Mouse (Mus musculus) adrenal gland, postnatal 0 days (tissue): ENCODE measurements around the gene Ilf3. TPM values are rescaled to one million over a fixed set of nuclear protein-coding genes. Genes with fewer than 3 reads are reported as not detected.

Source experiments
- polyA plus RNA-seq: library from polyadenylated mRNA; unstranded; fragments of >200 nt; fragmentation: Nextera tagmentation; extraction: Ambion mirVana; gene quantifications from 2 replicates; pipeline ENCODE4 v1.2.1, GENCODE M21; 2015

The Ilf3 gene
- polyA plus RNA-seq: 60.5 and 74.0 TPM in 2 replicates

DNA sequence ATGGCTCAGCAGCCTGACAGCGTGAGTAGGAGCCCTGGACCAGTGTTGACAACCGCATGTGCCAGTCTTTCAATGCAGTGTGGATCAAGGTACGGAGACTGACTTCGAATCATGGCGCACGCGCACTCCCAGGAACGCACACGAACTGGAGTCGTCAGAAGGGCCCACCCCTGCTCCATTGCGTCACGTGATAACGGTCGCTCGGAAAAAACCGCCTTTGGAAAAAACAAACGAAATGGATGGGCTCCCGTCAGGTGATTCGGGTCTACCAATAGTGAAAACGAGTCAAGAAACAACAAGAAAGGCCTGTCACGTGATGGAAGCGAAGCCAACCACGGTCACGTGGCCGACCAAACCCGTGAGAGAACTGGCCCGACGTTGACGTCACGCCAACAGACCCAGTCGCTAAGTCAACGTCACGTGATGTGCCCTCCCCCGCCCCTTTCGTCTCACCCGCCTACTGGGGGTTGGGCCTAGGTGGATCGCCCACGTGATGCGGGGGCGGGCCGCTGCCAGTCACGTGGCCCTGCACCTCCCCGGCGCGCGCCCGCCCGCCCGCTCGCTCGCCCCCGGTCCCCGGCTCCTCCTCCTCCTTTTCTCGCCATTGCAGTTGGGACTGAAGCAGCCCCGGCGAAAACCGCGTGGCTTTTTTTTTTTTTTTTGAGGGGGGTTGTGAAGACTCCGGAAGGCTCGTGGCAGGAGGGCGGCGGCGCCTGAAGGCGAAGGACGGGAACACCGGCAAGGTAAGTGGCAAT is at the start of gene Ilf3:
Gene Ilf3 (plus strand): TSS at position 515 of the 755 bp plus-strand sequence.

DNA sequence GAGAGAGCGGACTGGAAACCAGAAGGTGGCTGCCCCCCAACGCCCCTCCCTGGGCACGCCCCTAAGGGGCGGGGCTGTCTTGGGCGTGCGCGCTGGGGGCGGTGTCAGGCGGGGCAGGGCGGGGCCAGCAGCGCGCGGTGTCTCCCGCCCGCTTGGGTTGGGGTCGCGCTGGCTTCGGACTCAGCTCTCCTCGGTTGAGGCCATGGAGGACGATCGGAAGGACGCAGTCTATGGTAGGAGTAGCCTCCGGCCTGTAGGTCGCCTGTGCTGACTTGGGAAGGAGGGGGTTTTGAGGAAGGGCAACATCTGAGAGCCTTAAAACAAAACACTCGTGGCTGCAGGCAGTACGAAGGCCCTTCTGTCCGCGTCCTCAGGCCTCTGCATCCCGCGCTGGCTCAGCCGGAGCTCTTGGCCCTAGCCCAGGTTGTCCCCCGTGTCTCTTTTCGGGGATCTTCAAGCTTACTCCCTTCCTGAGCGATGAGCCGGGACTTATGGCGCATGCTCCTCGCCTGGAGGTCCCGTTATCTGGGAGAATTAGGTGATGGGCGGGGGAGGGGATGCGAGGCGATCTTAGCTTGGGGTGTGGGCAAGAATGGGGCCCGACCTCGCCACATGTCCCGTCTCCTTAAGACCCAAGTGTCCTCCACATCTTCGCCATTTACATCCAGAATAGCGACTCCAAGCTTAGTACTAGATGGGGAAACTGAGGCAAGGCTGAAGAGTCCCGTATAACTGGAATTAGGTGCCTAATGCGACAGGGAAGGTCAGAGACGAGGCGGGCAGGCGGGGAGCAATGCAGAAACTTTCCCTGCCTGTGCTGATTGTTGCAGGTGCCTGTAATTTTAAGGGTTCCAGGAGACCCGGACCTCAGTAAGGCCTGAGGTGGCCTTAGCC is 46.8 kb upstream of the Ilf3 start, which contains the start of gene Slc44a2:
Gene Slc44a2 (plus strand): TSS at position 80 of the 894 bp plus-strand sequence.

DNA sequence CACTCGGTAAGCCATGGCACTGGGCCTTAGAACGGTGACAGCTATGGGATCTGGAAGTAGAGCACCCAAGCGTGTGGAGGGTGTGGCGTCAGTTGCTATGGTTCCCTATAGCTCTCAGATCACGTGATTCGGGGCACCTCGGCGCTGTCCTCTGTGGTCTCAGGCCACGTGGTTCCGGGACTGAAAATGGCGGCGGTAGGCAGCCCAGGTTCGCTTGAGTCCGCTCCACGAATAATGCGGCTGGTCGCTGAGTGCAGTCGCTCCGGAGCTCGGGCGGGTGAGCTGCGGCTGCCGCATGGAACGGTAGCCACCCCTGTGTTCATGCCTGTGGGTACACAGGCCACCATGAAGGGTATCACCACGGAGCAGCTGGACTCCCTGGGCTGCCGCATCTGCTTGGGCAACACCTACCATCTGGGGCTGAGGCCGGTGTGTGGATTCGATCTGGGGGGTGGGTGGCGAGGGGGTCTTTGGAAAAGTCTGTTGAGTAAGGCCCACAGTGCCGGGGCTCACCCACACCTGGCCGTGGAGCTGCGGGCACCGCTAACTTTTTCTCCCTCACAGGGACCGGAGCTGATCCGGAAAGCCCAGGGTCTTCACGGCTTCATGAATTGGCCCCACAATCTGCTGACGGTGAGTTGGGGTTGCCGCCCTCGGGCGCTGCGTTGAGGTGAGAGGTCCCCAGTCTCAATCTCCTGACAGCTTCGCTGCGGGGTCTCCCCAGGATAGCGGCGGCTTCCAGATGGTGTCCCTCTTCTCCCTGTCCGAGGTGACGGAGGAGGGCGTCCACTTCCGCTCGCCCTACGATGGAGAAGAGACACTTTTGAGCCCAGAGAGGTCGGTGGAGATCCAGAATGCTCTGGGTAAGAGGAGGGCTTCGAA is 44.2 kb downstream of the Ilf3 start, which contains the start of gene Qtrt1:
Gene Qtrt1 (plus strand): TSS at position 169 of the 882 bp plus-strand sequence.

DNA sequence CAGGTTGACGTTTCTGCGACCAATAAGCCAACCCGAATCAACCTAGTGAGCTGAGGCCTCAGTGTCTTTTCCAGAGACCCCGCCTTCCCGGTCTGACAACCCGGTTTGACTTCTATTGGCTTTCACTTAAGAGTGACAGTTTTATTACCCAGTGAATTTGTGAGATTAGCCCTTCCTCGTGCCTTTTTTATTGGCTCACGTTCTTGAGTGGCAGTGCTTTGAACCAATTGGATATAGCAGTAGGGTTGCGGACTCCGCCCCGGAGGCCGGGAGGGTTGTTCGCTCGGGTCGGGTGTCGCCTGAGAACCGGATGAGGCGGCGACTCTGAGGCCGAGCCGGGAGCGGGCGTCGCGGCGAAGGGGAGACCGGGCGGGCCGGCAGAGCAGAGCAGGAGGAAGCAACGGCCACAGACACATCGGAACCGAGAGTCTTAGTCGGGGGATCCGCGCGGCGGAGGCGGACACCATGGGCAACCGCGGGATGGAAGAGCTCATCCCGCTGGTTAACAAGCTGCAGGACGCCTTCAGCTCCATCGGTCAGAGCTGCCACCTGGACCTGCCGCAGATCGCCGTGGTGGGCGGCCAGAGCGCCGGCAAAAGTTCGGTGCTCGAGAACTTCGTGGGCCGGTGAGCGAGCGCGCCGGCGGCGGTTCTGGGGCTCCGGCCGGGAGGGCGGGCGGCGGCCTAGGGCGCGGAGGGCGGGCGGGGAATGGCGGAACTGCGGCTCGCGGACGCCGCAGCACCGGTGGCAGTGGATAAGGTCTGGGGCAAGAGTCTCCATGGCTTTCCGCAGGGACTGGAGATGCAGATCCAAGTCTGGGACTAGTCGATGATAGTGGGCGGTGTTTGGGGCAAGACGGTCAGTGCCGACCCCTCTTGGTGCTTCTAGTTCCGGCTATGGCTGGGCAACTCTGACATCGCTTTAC is 57.2 kb downstream of the Ilf3 start, which contains the start of gene Dnm2:
Gene Dnm2 (plus strand): TSS at position 278 of the 925 bp plus-strand sequence.

Other genes with a start within 250 kb of the Ilf3 start
- 5.3 and 10.8 TPM in 2 replicates for gene Tyk2, start 236.6 kb upstream of the Ilf3 start, polyA plus RNA-seq
- gene Cdc37, start 217.9 kb upstream of the Ilf3 start, polyA plus RNA-seq: 163 and 197 TPM in 2 replicates
- 3.1 and 5.1 TPM in 2 replicates for gene Pde4a, start 202.2 kb upstream of the Ilf3 start, polyA plus RNA-seq
- 42.4 and 49.5 TPM in 2 replicates for gene Keap1, start 128.5 kb upstream of the Ilf3 start, polyA plus RNA-seq
- gene S1pr5, start 119.4 kb upstream of the Ilf3 start, polyA plus RNA-seq: 0.08 TPM in 2 replicates
- gene Atg4d, start 102.6 kb upstream of the Ilf3 start, polyA plus RNA-seq: 20.2 and 26.7 TPM in 2 replicates
- gene Kri1, start 79.9 kb upstream of the Ilf3 start, polyA plus RNA-seq: 7.6 and 10.7 TPM in 2 replicates
- gene Cdkn2d, start 76.5 kb upstream of the Ilf3 start, polyA plus RNA-seq: 43.7 and 55.9 TPM in 2 replicates
- 0.55 and 0.95 TPM in 2 replicates for gene Ap1m2, start 55.5 kb upstream of the Ilf3 start, polyA plus RNA-seq
- 51.3 and 55.7 TPM in 2 replicates for gene Slc44a2, start 47.2 kb upstream of the Ilf3 start, polyA plus RNA-seq
- 33.4 and 34.4 TPM in 2 replicates for gene Qtrt1, start 44.0 kb downstream of the Ilf3 start, polyA plus RNA-seq
- gene Dnm2, start 57.0 kb downstream of the Ilf3 start, polyA plus RNA-seq: 42.9 and 74.7 TPM in 2 replicates
- 80.4 and 83.2 TPM in 2 replicates for gene Tmed1, start 142.4 kb downstream of the Ilf3 start, polyA plus RNA-seq
- 4.2 and 5.2 TPM in 2 replicates for gene AB124611, start 158.3 kb downstream of the Ilf3 start, polyA plus RNA-seq
- 19.9 and 21.3 TPM in 2 replicates for gene Carm1, start 179.0 kb downstream of the Ilf3 start, polyA plus RNA-seq
- gene Timm29, start 224.9 kb downstream of the Ilf3 start, polyA plus RNA-seq: 25.3 and 35.5 TPM in 2 replicates
- 28.5 and 47.1 TPM in 2 replicates for gene Yipf2, start 225.0 kb downstream of the Ilf3 start, polyA plus RNA-seq
- gene Smarca4, start 248.3 kb downstream of the Ilf3 start, polyA plus RNA-seq: 29.2 and 31.9 TPM in 2 replicates